Comparison of ENCODE assay signal across 19 mouse cellular contexts in genomic region chr13:99290766-99291165, GRCm38 (mm10). TPM values are rescaled to one million over a fixed set of nuclear protein-coding genes. Genes with fewer than 3 reads are reported as not detected.
DNase-seq lines count a peak whose midpoint lies in the region.
"Had no signal": no experiment of that assay in that cellular context is flagged by ENCODE, and none has a peak within 500 bp of the region (broad histone marks: within the 10 kb centered on the region; RNA-seq: fewer than 3 reads in every experiment).

No protein-coding gene starts in this region.

- no peaks in the 10 kb centered on the region for H3K4me1 ChIP-seq in heart, embryonic 10.5 days

- DNase-seq in heart, adult 11 months, result peak; percentile 83
- DNase-seq in heart, postnatal 14 days, result no peak
- peak; percentile 52 for DNase-seq in heart, embryonic 10.5 days (ENCODE audit: low spot score)
- DNase-seq in heart, postnatal 10 days, result no peak
- peak; percentile 30 for DNase-seq in testis, postnatal 10 days (ENCODE audit: low spot score)
- no peak for DNase-seq in testis, postnatal 14 days (ENCODE audit: low spot score)
- DNase-seq: adrenal gland, adult 2 months; adrenal gland, adult 8-10 months; adrenal gland, postnatal 10 days; adrenal gland, postnatal 14 days; adrenal gland, postnatal 25 days; adrenal gland, postnatal 36 days; B cell, adult 2 months; cerebellum, adult 11 months; cerebellum, adult 11-12 months; cerebellum, adult 18-20 months had no signal

- no peaks in the 10 kb centered on the region for H3K36me3 ChIP-seq in heart, embryonic 10.5 days
- H3K36me3 ChIP-seq: G1E had no signal

- intact Hi-C loops in heart, postnatal 14 days (cut with DNase I), result no loop called here
- intact Hi-C loops in heart, postnatal 10 days (cut with DNase I), result no loop called here

- H3K27ac ChIP-seq in heart, embryonic 10.5 days, result no peak overlapping the region

- no peaks in the 10 kb centered on the region for H3K27me3 ChIP-seq in heart, embryonic 10.5 days (ENCODE audit: insufficient read depth, poor library complexity, severe bottlenecking)
- H3K27me3 ChIP-seq: CH12.LX, Patski had no signal

- 90% methylated on average over 8 of the region's 8 CpGs for WGBS in heart, embryonic 10.5 days

- H3K9me3 ChIP-seq in heart, embryonic 10.5 days, result no peaks in the 10 kb centered on the region
- H3K9me3 ChIP-seq: G1E had no signal

- H3K4me3 ChIP-seq in heart, embryonic 10.5 days, result no peak overlapping the region

RNA-seq across cellular contexts. Expression of gene Ptcd2, which starts 53.7 kb away (rescaled TPM):
- 10 to 100 TPM; 41.4 to 43.1 TPM for total RNA-seq in heart, postnatal 14 days (2021)
- 57.9 and 60.2 TPM in 2 replicates for polyA plus RNA-seq in heart, embryonic 10.5 days (2016; fragmentation: Nextera tagmentation; extraction: Ambion mirVana)
- total RNA-seq in heart, postnatal 10 days (2021), result 10 to 100 TPM; 38.8 to 43.6 TPM

RNA-seq across cellular contexts. Expression of gene Mrps27, which starts 53.8 kb away (rescaled TPM):
- total RNA-seq in heart, postnatal 14 days (2021), result 10 to 100 TPM; 37.2 to 42.8 TPM
- polyA plus RNA-seq in heart, embryonic 10.5 days (2016; fragmentation: Nextera tagmentation; extraction: Ambion mirVana), result 93.6 and 96.0 TPM in 2 replicates
- total RNA-seq in heart, postnatal 10 days (2021), result 10 to 100 TPM; 43.8 to 47.1 TPM

Comparison
In these comparisons a context has a peak if more than half of its experiments do, and no peak if none do; other contexts are left out.
1. DNase-seq: peak in heart, adult 11 months (single experiment), heart, embryonic 10.5 days (single experiment) and testis, postnatal 10 days (single experiment); none in heart, postnatal 14 days (0 of 2), heart, postnatal 10 days (0 of 2) and testis, postnatal 14 days (single experiment).